Mouse (Mus musculus) lung, embryonic 16.5 days (tissue): ENCODE results near the gene 2310022A10Rik. TPM values are rescaled to one million over a fixed set of nuclear protein-coding genes. Genes with fewer than 3 reads are reported as not detected.

Experiments
- ATAC-seq: fragments of 200-750 bp; cut with Nextera tagmentation; 2 replicates; pipeline ENCODE4 v1.8.0; 2017; ENCODE audit warnings: low read depth, mild to moderate bottlenecking, moderate library complexity
- H3K27ac ChIP-seq: fragments of 300-500 bp; sonication (generic); 2 replicates; pipeline ENCODE4 v1.5.1; 2014; ENCODE audit warnings: mild to moderate bottlenecking, control low read depth, low read length
- H3K27me3 ChIP-seq: fragments of 300-500 bp; sonication (generic); 2 replicates; pipeline ENCODE4 v1.6.1; 2014; ENCODE audit warnings: low read depth, low read length, mixed read lengths; ENCODE audit not compliant: control insufficient read depth, insufficient read depth
- H3K36me3 ChIP-seq: fragments of 300-500 bp; sonication (generic); 2 replicates; pipeline ENCODE4 v1.6.1; 2014; ENCODE audit warnings: low read length; ENCODE audit not compliant: control insufficient read depth, insufficient read depth
- H3K4me1 ChIP-seq: fragments of 300-500 bp; sonication (generic); replicated peaks from 2 replicates; pipeline ENCODE4 v1.6.1; 2014; ENCODE audit warnings: low read length, mixed read lengths; ENCODE audit not compliant: control insufficient read depth, insufficient read depth
- H3K4me2 ChIP-seq: fragments of 300-500 bp; sonication (generic); 2 replicates; pipeline ENCODE4 v1.6.1; 2014; ENCODE audit warnings: low read depth, low read length, control low read depth
- H3K4me3 ChIP-seq: fragments of 300-500 bp; sonication (generic); 2 replicates; pipeline ENCODE4 v1.5.1; 2014; ENCODE audit warnings: mild to moderate bottlenecking, low read length, control low read depth
- H3K9ac ChIP-seq: fragments of 300-500 bp; sonication (generic); 2 replicates; pipeline ENCODE4 v1.6.1; 2014; ENCODE audit warnings: low read length, control low read depth
- H3K9me3 ChIP-seq: fragments of 300-500 bp; sonication (generic); 2 replicates; pipeline ENCODE4 v1.6.1; 2016; ENCODE audit warnings: low read length; ENCODE audit not compliant: control insufficient read depth
- WGBS: fragments of 180-500 bp; shearing (Covaris S2); extraction: QIAGEN DNeasy Blood & Tissue Kit; methylation state at CpG from one replicate; pipeline ENCODE4 v1.1.7; 2014; 5-methylcytosine and 5-hydroxymethylcytosine counted together
- polyA plus RNA-seq: library from polyadenylated mRNA; unstranded; fragments of >200 nt; fragmentation: Nextera tagmentation; extraction: Ambion mirVana; gene quantifications from 2 replicates; pipeline ENCODE4 v1.2.1, GENCODE M21; 2015

The 2310022A10Rik gene
- polyA plus RNA-seq, 1 experiment from 2014 or later, result 24.9 TPM

GRCm38 (mm10) chr7:27577589-27577988 lies 24.6 kb downstream of the 2310022A10Rik start:
- H3K36me3 ChIP-seq, result peaks cover 50% of the 10 kb centered on the region
- H3K27ac ChIP-seq, result no peak overlapping the region
- H3K9me3 ChIP-seq, result no peaks in the 10 kb centered on the region
- no peaks in the 10 kb centered on the region for H3K27me3 ChIP-seq
- H3K4me1 ChIP-seq, result no peaks in the 10 kb centered on the region
- ATAC-seq, result no peak
- no peak overlapping the region for H3K4me2 ChIP-seq
- 82% methylated on average over 6 of the region's 6 CpGs for WGBS
- H3K4me3 ChIP-seq, result no peak overlapping the region
- no peak overlapping the region for H3K9ac ChIP-seq

- H3K4me2 ChIP-seq, result no peak overlapping the region
- H3K9ac ChIP-seq, result no peak overlapping the region
- H3K27ac ChIP-seq, result no peak overlapping the region
- 78% methylated on average over 7 of the region's 7 CpGs for WGBS
- no peak for ATAC-seq
- no peaks in the 10 kb centered on the region for H3K27me3 ChIP-seq
- H3K4me1 ChIP-seq, result no peaks in the 10 kb centered on the region
- H3K36me3 ChIP-seq, result peaks cover 54% of the 10 kb centered on the region
- no peak overlapping the region for H3K4me3 ChIP-seq
- no peaks in the 10 kb centered on the region for H3K9me3 ChIP-seq
These were observed 25.4 kb downstream of the 2310022A10Rik start for GRCm38 (mm10) chr7:27578465-27578864.

GRCm38 (mm10) chr7:27580380-27581174 lies 27.5 kb downstream of the 2310022A10Rik start:
- no peaks in the 10 kb centered on the region for H3K27me3 ChIP-seq
- H3K36me3 ChIP-seq, result peaks cover 48% of the 10 kb centered on the region
- no peaks in the 10 kb centered on the region for H3K4me1 ChIP-seq
- no peak for ATAC-seq
- no peak overlapping the region for H3K4me3 ChIP-seq
- 87% methylated on average over 14 of the region's 14 CpGs for WGBS
- no peak overlapping the region for H3K9ac ChIP-seq
- no peak overlapping the region for H3K4me2 ChIP-seq
- no peaks in the 10 kb centered on the region for H3K9me3 ChIP-seq
- no peak overlapping the region for H3K27ac ChIP-seq

GRCm38 (mm10) chr7:27586861-27587260 lies 33.8 kb downstream of the 2310022A10Rik start:
- Histone ChIP-seq H3K4me1 (no peaks in the 10 kb centered on the region), H3K4me2 (no peak overlapping the region), H3K27me3 (no peaks in the 10 kb centered on the region), H3K9me3 (no peaks in the 10 kb centered on the region), H3K36me3 (peaks cover 13% of the 10 kb centered on the region), H3K27ac (no peak overlapping the region), H3K9ac (no peak overlapping the region), H3K4me3 (no peak overlapping the region)
- 67% methylated on average over 2 of the region's 2 CpGs for WGBS
- no peak for ATAC-seq

- 80% methylated on average over 2 of the region's 2 CpGs for WGBS
- no peak for ATAC-seq
These were observed 34.7 kb downstream of the 2310022A10Rik start for GRCm38 (mm10) chr7:27587741-27588140.

GRCm38 (mm10) chr7:27590088-27590487 lies 37.1 kb downstream of the 2310022A10Rik start:
- no peak overlapping the region for H3K27ac ChIP-seq
- no peaks in the 10 kb centered on the region for H3K27me3 ChIP-seq
- peaks cover 18% of the 10 kb centered on the region for H3K4me1 ChIP-seq
- ATAC-seq, result no peak
- H3K4me2 ChIP-seq, result no peak overlapping the region
- no peaks in the 10 kb centered on the region for H3K36me3 ChIP-seq
- 89% methylated on average over 4 of the region's 4 CpGs for WGBS
- H3K9me3 ChIP-seq, result no peaks in the 10 kb centered on the region
- H3K9ac ChIP-seq, result no peak overlapping the region
- no peak overlapping the region for H3K4me3 ChIP-seq

More at GRCm38 (mm10) chr7:27587741-27588140, 34.7 kb downstream of the 2310022A10Rik start:
- Histone ChIP-seq H3K9ac (no peak overlapping the region), H3K4me3 (no peak overlapping the region), H3K9me3 (no peaks in the 10 kb centered on the region), H3K27ac (no peak overlapping the region), H3K4me2 (no peak overlapping the region), H3K4me1 (peaks cover 3% of the 10 kb centered on the region; the same call in 1 of the 2 replicates), H3K36me3 (peaks cover 10% of the 10 kb centered on the region), H3K27me3 (no peaks in the 10 kb centered on the region)

GRCm38 (mm10) chr7:27590566-27591213 lies 37.7 kb downstream of the 2310022A10Rik start:
- Histone ChIP-seq H3K4me3 (peak overlapping the region; percentile 69), H3K36me3 (no peaks in the 10 kb centered on the region), H3K9ac (peak overlapping the region; percentile 55), H3K4me2 (peak overlapping the region; percentile 56), H3K9me3 (no peaks in the 10 kb centered on the region), H3K4me1 (peaks cover 18% of the 10 kb centered on the region), H3K27ac (peak overlapping the region; percentile 98), H3K27me3 (no peaks in the 10 kb centered on the region)
- ATAC-seq, result no peak
- 49% methylated on average over 4 of the region's 4 CpGs for WGBS

- H3K4me1 ChIP-seq, result peaks cover 21% of the 10 kb centered on the region
- H3K9me3 ChIP-seq, result no peaks in the 10 kb centered on the region
- H3K36me3 ChIP-seq, result no peaks in the 10 kb centered on the region
- peak within 1 kb of the TSS; percentile 91 for H3K9ac ChIP-seq
- peak within 1 kb of the TSS; percentile 71 for H3K4me2 ChIP-seq
- peak within 1 kb of the TSS; percentile 69 for H3K4me3 ChIP-seq
- under 1% methylated on average over 44 of the region's 71 CpGs for WGBS
- ATAC-seq, result peak; percentile 96
- no peaks in the 10 kb centered on the region for H3K27me3 ChIP-seq
- peak within 1 kb of the TSS; percentile 98 for H3K27ac ChIP-seq
These were observed 38.5 kb downstream of the 2310022A10Rik start, which contains the start of gene Akt2 for GRCm38 (mm10) chr7:27591266-27592216. TSS of gene Akt2 (plus strand) at chr7:27591552.
